Mouse (Mus musculus) testis, adult 2 months (tissue): ENCODE results near the gene Man2a2. TPM values are rescaled to one million over a fixed set of nuclear protein-coding genes. Genes with fewer than 3 reads are reported as not detected.

Experiments
- H3K27ac ChIP-seq: fragments of 200-500 bp; 2 replicates; pipeline ENCODE4 v1.5.1; 2012; ENCODE audit warnings: low read depth, low read length; ENCODE audit not compliant: control insufficient read depth, insufficient read depth
- H3K27me3 ChIP-seq: fragments of 200-500 bp; 2 replicates; pipeline ENCODE4 v1.6.1; 2012; ENCODE audit warnings: mild to moderate bottlenecking, low read length, moderate library complexity; ENCODE audit not compliant: control insufficient read depth, insufficient read depth
- H3K36me3 ChIP-seq: fragments of 200-500 bp; 2 replicates; pipeline ENCODE4 v1.6.1; 2012; ENCODE audit warnings: mild to moderate bottlenecking, low read length; ENCODE audit not compliant: control insufficient read depth, insufficient read depth
- H3K4me1 ChIP-seq: fragments of 200-500 bp; 2 replicates; pipeline ENCODE4 v1.6.1; 2012; ENCODE audit warnings: low read length; ENCODE audit not compliant: control insufficient read depth, insufficient read depth
- H3K4me3 ChIP-seq: fragments of 200-500 bp; 2 replicates; pipeline ENCODE4 v1.5.1; 2012; ENCODE audit warnings: low read depth, mild to moderate bottlenecking, low read length, moderate library complexity, mixed read lengths; ENCODE audit not compliant: control insufficient read depth
- CTCF ChIP-seq: fragments of 200-500 bp; IDR thresholded peaks from 2 replicates; pipeline ENCODE4 v1.5.1; 2012; ENCODE audit warnings: low read depth, mild to moderate bottlenecking, inconsistent platforms, low read length, moderate library complexity; ENCODE audit not compliant: control insufficient read depth, insufficient read depth, insufficient replicate concordance
- POLR2A ChIP-seq: fragments of 200-500 bp; IDR thresholded peaks from 2 replicates; pipeline ENCODE4 v1.6.1; 2012; ENCODE audit warnings: low read depth, mild to moderate bottlenecking, inconsistent platforms, low read length, moderate library complexity; ENCODE audit not compliant: control insufficient read depth
- polyA plus RNA-seq: library from polyadenylated mRNA; depleted of rRNA; stranded (reverse); fragments of >200 nt; gene quantifications from 2 replicates; pipeline ENCODE4 v1.2.3, GENCODE M21; 2012

Man2a2 gene
- polyA plus RNA-seq, 1 experiment: 71.5 TPM

DNA sequence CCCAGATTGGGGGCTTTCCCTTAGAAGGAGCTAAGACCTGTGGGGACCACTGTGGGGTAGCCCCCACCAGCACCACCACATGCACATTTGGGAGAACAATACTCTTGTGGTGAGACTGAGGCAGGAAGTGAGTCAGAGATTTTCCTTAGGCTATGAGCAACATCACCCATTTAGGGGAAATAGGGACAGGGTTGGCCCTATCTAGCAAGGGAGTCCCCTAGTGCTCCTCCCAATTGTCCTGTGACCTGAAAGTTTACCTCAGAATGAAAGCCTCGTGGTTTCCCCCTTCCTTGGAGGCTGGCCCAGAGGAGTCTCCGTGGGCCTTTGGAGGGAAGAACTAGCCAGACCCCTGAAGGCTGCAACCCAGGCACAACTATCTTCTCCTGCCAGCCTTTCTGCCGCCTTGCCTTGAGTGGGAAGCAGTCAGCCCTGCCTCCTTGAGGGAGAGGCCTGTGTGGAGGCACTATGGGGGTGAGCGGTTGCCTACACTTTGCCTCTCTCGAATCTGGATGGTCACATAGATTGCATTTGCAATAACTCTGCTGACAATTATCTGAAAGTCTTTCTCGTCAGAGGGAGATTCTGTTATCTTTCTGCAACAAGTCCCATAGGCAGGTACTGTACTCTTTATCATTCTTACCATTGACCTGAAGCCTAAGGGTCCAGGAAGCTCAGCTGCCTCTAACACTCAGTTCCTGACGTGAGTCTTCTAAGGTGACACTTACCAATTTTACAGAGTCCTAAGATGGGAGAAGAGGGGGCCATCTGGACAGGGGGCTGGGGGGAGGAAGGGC is 33.1 kb upstream of the Man2a2 start:
- H3K27ac ChIP-seq: no peak overlapping the region
- no peak overlapping the region for H3K4me3 ChIP-seq
- peaks cover 9% of the 10 kb centered on the region for H3K4me1 ChIP-seq
- H3K36me3 ChIP-seq: no peaks in the 10 kb centered on the region
- no peaks in the 10 kb centered on the region for H3K27me3 ChIP-seq
- TF ChIP-seq CTCF: no peak
- TF ChIP-seq POLR2A: no peak

DNA sequence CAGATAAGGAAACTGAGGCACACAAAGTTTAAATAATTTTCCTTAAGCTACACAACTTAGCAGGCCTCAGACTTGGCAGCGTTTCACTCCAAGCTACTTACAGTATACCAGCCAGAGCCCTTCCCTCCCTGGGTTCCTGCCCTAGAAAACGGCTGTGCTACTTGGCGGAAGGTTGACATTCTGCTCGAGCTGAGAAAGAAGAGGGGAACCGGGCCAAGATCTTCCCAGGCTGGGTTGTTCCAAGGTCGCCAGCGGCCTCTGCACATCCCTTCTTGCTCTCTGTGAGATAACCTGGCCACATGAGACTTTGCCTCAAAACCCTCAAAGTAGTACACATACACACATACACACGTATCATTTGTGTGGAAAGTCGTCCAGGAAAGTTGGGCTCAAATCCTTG is 32.4 kb upstream of the Man2a2 start:
- Histone ChIP-seq H3K4me3 (no peak overlapping the region), H3K27me3 (no peaks in the 10 kb centered on the region), H3K4me1 (peaks cover 9% of the 10 kb centered on the region), H3K36me3 (no peaks in the 10 kb centered on the region), H3K27ac (no peak overlapping the region; the same call in 1 of the 2 replicates)
- TF ChIP-seq CTCF (no peak), POLR2A (no peak)

DNA sequence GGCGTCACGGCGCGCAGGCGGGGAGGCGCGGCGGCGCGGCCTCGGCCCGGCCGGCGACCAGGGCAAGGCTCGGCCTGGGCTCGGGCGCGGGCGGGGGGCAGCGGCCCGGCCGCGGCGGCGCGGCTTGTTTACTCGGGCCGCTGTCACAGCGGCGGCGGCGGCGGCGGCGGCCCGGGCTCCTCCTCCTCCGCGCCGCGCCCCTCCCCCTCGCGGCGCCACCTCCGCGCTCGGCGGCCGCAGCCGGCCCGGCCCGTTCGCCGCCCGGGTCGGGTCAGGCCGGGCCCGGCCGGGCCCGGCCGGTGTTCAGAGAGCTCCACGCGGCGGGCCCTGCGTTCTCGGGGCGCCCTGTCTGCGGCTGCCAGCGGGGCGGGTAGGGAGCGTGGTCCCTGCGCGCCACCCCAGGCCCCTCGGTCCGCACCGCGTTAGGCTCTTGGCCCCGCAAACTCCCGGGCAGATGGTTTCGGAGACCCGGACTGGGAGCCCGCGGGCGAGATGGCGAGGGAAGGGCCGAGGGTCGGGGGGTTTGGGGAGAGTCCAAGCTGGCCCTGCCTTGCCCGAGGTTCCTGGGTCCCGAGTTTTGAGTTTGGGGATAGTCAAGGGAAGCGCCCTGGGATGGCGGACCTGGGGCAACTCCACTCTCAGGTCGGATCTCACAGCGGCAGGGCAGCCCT is 31.6 kb upstream of the Man2a2 start:
- Histone ChIP-seq H3K27ac (peak overlapping the region; percentile 83), H3K4me1 (peaks cover 9% of the 10 kb centered on the region), H3K36me3 (no peaks in the 10 kb centered on the region), H3K4me3 (peak overlapping the region; percentile 78), H3K27me3 (no peaks in the 10 kb centered on the region)
- TF ChIP-seq POLR2A (no peak; the same call in 1 of the 2 replicates), CTCF (no peak)

DNA sequence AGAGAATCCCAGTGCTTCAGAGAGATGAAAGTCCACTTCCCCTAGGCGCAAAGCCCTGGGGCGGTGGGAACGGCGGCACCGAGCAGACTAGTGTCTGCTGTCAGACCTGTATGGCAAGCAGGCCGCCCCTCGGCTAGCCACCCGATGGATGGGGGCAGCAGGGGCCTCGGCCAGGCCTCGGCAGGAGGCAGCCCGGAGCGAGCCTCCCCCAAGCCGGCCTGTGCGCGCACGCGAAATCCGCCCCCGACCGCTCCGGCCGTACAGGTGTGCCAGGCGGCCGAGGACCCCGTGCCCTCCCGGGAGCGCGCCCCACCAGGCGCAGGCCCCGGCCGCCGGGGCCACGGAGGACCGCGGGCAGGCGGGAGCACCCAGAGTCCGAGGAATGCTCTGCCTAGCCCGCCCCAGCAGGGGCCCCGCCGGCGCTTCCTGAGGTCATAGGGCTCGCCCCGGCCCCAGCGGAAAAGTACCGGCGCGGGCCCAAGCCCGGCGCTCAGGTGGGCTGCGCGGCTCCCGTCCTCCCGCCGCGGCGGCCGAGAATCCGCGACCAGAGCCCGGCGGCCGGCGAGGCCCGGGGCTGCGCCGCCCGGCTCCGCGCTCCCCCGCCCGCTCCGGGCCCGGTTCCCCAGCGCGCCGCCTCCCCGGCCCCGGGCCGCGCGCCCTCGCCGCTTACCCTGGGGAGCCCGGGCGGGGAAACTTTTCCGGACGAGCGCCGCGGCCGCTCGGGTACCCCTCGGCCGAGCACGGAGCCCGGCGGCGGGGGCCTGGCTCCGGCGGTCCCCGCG is 30.9 kb upstream of the Man2a2 start:
- TF ChIP-seq POLR2A (no peak), CTCF (no peak)
- Histone ChIP-seq H3K27ac (peak overlapping the region; percentile 61), H3K36me3 (no peaks in the 10 kb centered on the region), H3K27me3 (no peaks in the 10 kb centered on the region), H3K4me1 (peaks cover 9% of the 10 kb centered on the region), H3K4me3 (peak overlapping the region; percentile 78)

DNA sequence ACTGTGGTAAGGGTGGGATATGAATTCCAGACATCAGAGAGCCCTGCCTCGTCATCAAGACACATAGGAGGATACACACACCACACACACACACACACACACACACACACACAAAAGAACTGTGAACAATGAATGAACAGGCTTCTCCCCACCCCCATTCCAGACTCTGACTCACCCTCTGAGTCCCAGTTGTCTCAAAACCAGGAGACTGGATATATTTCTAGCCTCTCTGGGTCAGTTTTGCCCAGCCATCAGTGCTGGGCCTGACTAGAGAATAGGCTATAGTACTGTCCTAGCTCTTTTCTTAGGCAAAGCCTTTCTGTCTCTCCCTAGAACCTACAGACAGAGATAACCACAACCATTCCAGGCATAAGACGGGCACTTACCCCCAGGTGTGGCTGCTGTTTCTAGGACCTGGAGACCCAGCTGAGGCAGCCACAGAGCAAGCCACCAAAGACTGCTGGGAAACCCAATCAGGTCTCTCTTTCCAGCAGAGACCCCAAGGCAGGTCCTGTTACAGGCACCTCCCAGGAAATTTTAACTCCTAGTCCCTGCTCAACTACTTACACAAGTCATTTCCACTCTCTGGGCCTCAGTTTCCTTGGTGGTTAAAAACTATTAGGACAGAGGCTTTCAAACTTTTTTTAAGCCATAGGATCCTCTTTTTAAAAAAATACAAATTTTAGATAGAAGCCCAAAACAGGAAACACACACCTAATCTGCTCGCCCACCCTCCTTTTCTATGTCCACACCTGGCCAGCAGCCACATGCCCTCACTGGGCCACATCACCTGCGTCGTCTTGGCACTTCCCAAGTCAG is 30.1 kb upstream of the Man2a2 start:
- peak overlapping the region; percentile 61 for H3K27ac ChIP-seq
- no peaks in the 10 kb centered on the region for H3K27me3 ChIP-seq
- TF ChIP-seq CTCF: no peak
- TF ChIP-seq POLR2A: no peak
- no peaks in the 10 kb centered on the region for H3K36me3 ChIP-seq
- H3K4me1 ChIP-seq: peaks cover 9% of the 10 kb centered on the region
- peak overlapping the region; percentile 78 for H3K4me3 ChIP-seq

DNA sequence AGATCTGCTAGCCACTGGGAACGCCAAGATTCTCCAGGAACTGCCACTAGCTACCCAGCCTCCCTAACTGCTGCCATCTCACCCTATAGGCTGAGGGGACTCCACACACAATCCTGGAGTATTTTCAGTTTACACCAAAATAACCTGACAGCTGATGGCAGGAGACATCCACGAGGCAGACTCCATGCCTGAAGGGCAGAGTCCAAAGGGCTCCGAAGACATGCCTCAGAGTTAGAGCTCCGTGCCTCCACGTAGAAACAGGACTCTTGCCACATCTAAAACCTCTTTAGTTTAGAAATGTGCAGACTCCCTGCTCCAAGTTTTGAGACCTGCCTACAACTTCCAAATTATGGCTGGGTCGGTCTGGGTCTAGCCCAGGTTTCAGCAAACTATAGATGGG is 29.4 kb upstream of the Man2a2 start:
- no peak for TF ChIP-seq CTCF
- no peak for TF ChIP-seq POLR2A
- no peak overlapping the region for H3K4me3 ChIP-seq
- peaks cover 9% of the 10 kb centered on the region for H3K4me1 ChIP-seq
- H3K27ac ChIP-seq: no peak overlapping the region
- H3K36me3 ChIP-seq: no peaks in the 10 kb centered on the region
- no peaks in the 10 kb centered on the region for H3K27me3 ChIP-seq
